ENCODE assay signal across 8 mouse cellular contexts in the genomic region with DNA sequence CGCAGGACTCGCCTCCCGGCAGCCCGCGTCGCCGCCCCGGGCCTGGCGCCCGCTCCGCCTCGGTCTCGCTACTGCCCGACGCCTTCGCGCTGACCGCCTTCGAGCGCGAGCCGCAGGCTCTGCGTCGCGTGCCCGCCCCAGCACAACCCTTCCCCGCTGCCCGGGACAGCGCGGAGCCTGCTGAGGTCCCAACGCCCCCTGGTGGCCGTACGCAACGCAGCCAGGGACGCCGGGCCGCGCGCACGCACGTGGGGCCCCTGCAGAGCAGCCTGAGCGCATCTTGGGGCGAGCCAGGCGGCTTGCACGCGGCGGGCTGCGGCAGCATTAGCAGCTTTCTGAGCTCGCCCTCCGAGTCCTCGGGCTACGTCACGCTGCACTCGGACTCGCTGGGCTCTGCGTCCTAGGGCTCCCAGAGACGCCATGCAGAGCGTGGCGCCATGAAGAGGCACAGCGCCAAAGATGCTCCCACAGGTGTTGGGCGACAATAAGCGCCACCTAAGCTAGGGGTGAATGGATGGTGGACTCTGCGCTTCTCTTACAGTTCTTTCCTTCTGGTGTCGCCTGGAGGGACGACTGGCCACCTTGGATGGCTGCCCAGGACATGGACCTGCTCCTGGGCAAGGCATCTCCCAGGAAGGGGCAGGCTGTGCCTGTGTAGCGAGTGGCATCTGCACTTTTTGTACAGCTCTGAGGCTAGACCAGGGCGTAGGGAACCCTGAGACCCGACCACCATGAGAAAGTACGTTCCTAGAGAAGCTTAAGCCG. TPM values are rescaled to one million over a fixed set of nuclear protein-coding genes. Genes with fewer than 3 reads are reported as not detected.
A peak's percentile ranks its signal among the peaks of the same experiment; 100 is the strongest.
DNase-seq lines count a peak whose midpoint lies in the region; ATAC-seq lines count a peak whose summit lies in the region.

No protein-coding gene starts in this region.

- H3K4me2 ChIP-seq in heart, embryonic 15.5 days = peak overlapping the region; percentile 67
- H3K4me2 ChIP-seq in liver, embryonic 11.5 days = peak overlapping the region; percentile 65

- peak; percentile 75 for ATAC-seq in heart, embryonic 15.5 days (replicated peaks; ENCODE audit: insufficient number of reproducible peaks, insufficient read depth, low FRiP score, low read depth)
- peak; percentile 77 for ATAC-seq in liver, embryonic 11.5 days (replicated peaks; ENCODE audit: low FRiP score)

- peaks cover 97% of the 10 kb centered on the region for H3K27me3 ChIP-seq in forebrain, embryonic 10.5 days (ENCODE audit: poor library complexity, severe bottlenecking)
- H3K27me3 ChIP-seq in heart, embryonic 15.5 days = peaks cover 85% of the 10 kb centered on the region
- peaks cover 87% of the 10 kb centered on the region for H3K27me3 ChIP-seq in liver, embryonic 11.5 days (replicated peaks; ENCODE audit: control insufficient read depth, insufficient read depth, low read length)

- no peaks in the 10 kb centered on the region for H3K4me1 ChIP-seq in brown adipose tissue, adult 24 weeks (ENCODE audit: control insufficient read depth, insufficient read depth, insufficient read length, low read length)
- peaks cover 40% of the 10 kb centered on the region for H3K4me1 ChIP-seq in forebrain, embryonic 10.5 days
- peaks cover 22% of the 10 kb centered on the region for H3K4me1 ChIP-seq in heart, embryonic 15.5 days (replicated peaks)
- peaks cover 17% of the 10 kb centered on the region for H3K4me1 ChIP-seq in liver, embryonic 11.5 days (replicated peaks; ENCODE audit: control insufficient read depth, insufficient read depth, low read length)

- no peaks in the 10 kb centered on the region for H3K9me3 ChIP-seq in forebrain, embryonic 10.5 days
- no peaks in the 10 kb centered on the region for H3K9me3 ChIP-seq in heart, embryonic 15.5 days (replicated peaks)
- no peaks in the 10 kb centered on the region for H3K9me3 ChIP-seq in liver, embryonic 11.5 days (ENCODE audit: control insufficient read depth, low read length)

- no peak overlapping the region for H3K27ac ChIP-seq in brown adipose tissue, adult 24 weeks (replicated peaks; ENCODE audit: low read depth, low read length)
- H3K27ac ChIP-seq in forebrain, embryonic 10.5 days = peak overlapping the region; percentile 56; the same call in 1 of the 2 replicates
- no peak overlapping the region for H3K27ac ChIP-seq in heart, embryonic 15.5 days
- H3K27ac ChIP-seq in liver, embryonic 11.5 days (ENCODE audit: low read depth, low read length) = no peak overlapping the region

- peak; percentile 84 for DNase-seq in A20 (ENCODE audit: low read depth, low spot score)
- peak; percentile 86 for DNase-seq in forebrain, embryonic 10.5 days (ENCODE audit: extremely low spot score, low spot score)
- DNase-seq in kidney, postnatal 14 days = peak; percentile 89
- DNase-seq in liver, embryonic 11.5 days (ENCODE audit: low spot score) = peak; percentile 87
- peak; percentile 92 for DNase-seq in naive thymus-derived CD4-positive, alpha-beta T cell, adult 2 months (ENCODE audit: low read depth)
- peak; percentile 81 to 94 for DNase-seq in spleen, postnatal 4 days (ENCODE audit: low spot score in 2 of 2)

- peaks cover 2% of the 10 kb centered on the region; the same call in 1 of the 2 replicates for H3K36me3 ChIP-seq in forebrain, embryonic 10.5 days (replicated peaks)
- peaks cover 14% of the 10 kb centered on the region; the same call in 1 of the 2 replicates for H3K36me3 ChIP-seq in heart, embryonic 15.5 days
- no peaks in the 10 kb centered on the region for H3K36me3 ChIP-seq in liver, embryonic 11.5 days (ENCODE audit: control insufficient read depth, insufficient read depth, low read length)

- WGBS in forebrain, embryonic 10.5 days = 4% methylated on average over 70 of the region's 70 CpGs
- WGBS in heart, embryonic 15.5 days = 8% methylated on average over 60 of the region's 70 CpGs
- WGBS in liver, embryonic 11.5 days = 4% methylated on average over 70 of the region's 70 CpGs

- 0 out of 2 replicates have a peak overlapping the region, but pooled peaks have one; percentile 40 for H3K9ac ChIP-seq in heart, embryonic 15.5 days
- no peak overlapping the region for H3K9ac ChIP-seq in liver, embryonic 11.5 days (ENCODE audit: low read depth, low read length)

- H3K4me3 ChIP-seq in brown adipose tissue, adult 24 weeks (ENCODE audit: insufficient read depth, low read depth, low read length) = peak overlapping the region; percentile 32; the same call in 1 of the 2 replicates
- peak overlapping the region; percentile 45 for H3K4me3 ChIP-seq in forebrain, embryonic 10.5 days
- peak overlapping the region; percentile 35 for H3K4me3 ChIP-seq in heart, embryonic 15.5 days
- H3K4me3 ChIP-seq in liver, embryonic 11.5 days (ENCODE audit: low read depth, low read length) = peak overlapping the region; percentile 30

RNA-seq across cellular contexts. Expression of a gene that starts 8.1 kb away (rescaled TPM):
- not detected in 2 replicates for polyA plus RNA-seq in brown adipose tissue, adult 24 weeks (2012; ENCODE audit: insufficient read depth, insufficient read length, missing spikeins)
- polyA plus RNA-seq in forebrain, embryonic 10.5 days (2016; fragmentation: Nextera tagmentation; extraction: Ambion mirVana) = 0.38 and 0.92 TPM in 2 replicates
- not detected in 2 replicates for polyA plus RNA-seq in heart, embryonic 15.5 days (2015; fragmentation: Nextera tagmentation; extraction: Ambion mirVana)
- polyA plus RNA-seq in liver, embryonic 11.5 days (2014; fragmentation: Nextera tagmentation; extraction: Ambion mirVana) = not detected in 2 replicates

RNA-seq across cellular contexts. Expression of a gene that starts 9.3 kb away (rescaled TPM):
- polyA plus RNA-seq in brown adipose tissue, adult 24 weeks (2012; ENCODE audit: insufficient read depth, insufficient read length, missing spikeins) = 4.3 and 6.0 TPM in 2 replicates
- polyA plus RNA-seq in forebrain, embryonic 10.5 days (2016; fragmentation: Nextera tagmentation; extraction: Ambion mirVana) = 2.5 and 3.0 TPM in 2 replicates
- 11.2 and 13.2 TPM in 2 replicates for polyA plus RNA-seq in heart, embryonic 15.5 days (2015; fragmentation: Nextera tagmentation; extraction: Ambion mirVana)
- 1.9 and 2.2 TPM in 2 replicates for polyA plus RNA-seq in liver, embryonic 11.5 days (2014; fragmentation: Nextera tagmentation; extraction: Ambion mirVana)

RNA-seq across cellular contexts. Expression of a gene that starts 13.7 kb away (rescaled TPM):
- polyA plus RNA-seq in brown adipose tissue, adult 24 weeks (2012; ENCODE audit: insufficient read depth, insufficient read length, missing spikeins) = 17.5 and 20.7 TPM in 2 replicates
- 23.3 and 26.1 TPM in 2 replicates for polyA plus RNA-seq in forebrain, embryonic 10.5 days (2016; fragmentation: Nextera tagmentation; extraction: Ambion mirVana)
- polyA plus RNA-seq in heart, embryonic 15.5 days (2015; fragmentation: Nextera tagmentation; extraction: Ambion mirVana) = 15.3 and 20.3 TPM in 2 replicates
- polyA plus RNA-seq in liver, embryonic 11.5 days (2014; fragmentation: Nextera tagmentation; extraction: Ambion mirVana) = 20.6 and 21.1 TPM in 2 replicates

RNA-seq across cellular contexts. Expression of a gene that starts 35.4 kb away (rescaled TPM):
- polyA plus RNA-seq in brown adipose tissue, adult 24 weeks (2012; ENCODE audit: insufficient read depth, insufficient read length, missing spikeins) = not detected in 2 replicates
- 0.92 and 1.3 TPM in 2 replicates for polyA plus RNA-seq in forebrain, embryonic 10.5 days (2016; fragmentation: Nextera tagmentation; extraction: Ambion mirVana)
- 98.4 and 103 TPM in 2 replicates for polyA plus RNA-seq in heart, embryonic 15.5 days (2015; fragmentation: Nextera tagmentation; extraction: Ambion mirVana)
- polyA plus RNA-seq in liver, embryonic 11.5 days (2014; fragmentation: Nextera tagmentation; extraction: Ambion mirVana) = 0.53 and 0.97 TPM in 2 replicates

RNA-seq across cellular contexts. Expression of a gene that starts 42.2 kb away (rescaled TPM):
- 638 and 747 TPM in 2 replicates for polyA plus RNA-seq in brown adipose tissue, adult 24 weeks (2012; ENCODE audit: insufficient read depth, insufficient read length, missing spikeins)
- polyA plus RNA-seq in forebrain, embryonic 10.5 days (2016; fragmentation: Nextera tagmentation; extraction: Ambion mirVana) = 363 and 368 TPM in 2 replicates
- polyA plus RNA-seq in heart, embryonic 15.5 days (2015; fragmentation: Nextera tagmentation; extraction: Ambion mirVana) = 180 and 243 TPM in 2 replicates
- polyA plus RNA-seq in liver, embryonic 11.5 days (2014; fragmentation: Nextera tagmentation; extraction: Ambion mirVana) = 546 and 596 TPM in 2 replicates
